Mouse (Mus musculus): ENCODE results near the gene Ptms.

Gene Ptms

GRCm38 (mm10) chr6:124925941-124926340, 6.0 kb upstream of the Ptms start:
- peak; percentile 95 for DNase-seq

DNA sequence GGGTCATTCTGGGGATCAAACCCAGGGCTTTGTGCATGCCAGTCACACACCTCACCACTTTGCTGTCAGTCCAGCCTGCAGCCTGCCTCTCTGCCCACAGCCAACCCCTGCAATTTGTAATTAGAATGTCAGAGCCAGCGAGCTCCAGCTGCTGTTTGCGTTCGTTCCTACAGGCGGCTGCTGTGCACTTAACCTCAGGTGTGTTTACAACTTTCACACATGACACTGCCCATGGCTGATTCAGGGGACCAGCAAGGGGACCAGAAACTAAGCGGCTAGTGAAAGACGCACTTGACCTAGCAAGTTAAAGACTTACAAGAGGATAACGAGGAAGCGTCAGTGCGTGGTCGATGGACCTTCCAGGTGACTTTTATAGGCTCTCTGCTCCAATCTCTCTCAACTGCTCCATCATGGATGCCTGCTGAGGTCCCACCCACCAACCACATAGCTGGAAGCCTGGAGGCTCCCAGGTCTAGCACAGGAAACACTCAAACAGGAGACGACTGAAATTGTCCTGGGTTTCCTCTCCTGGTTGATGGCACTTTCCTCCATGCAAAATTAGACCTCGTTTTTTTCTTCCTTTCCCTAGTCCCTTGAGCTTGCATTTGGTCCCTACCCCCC, 5.4 kb upstream of the Ptms start:
- DNase-seq, result no peak

- DNase-seq, result peak; percentile 93
These were observed 1.6 kb upstream of the Ptms start for GRCm38 (mm10) chr6:124921539-124921938.

DNA sequence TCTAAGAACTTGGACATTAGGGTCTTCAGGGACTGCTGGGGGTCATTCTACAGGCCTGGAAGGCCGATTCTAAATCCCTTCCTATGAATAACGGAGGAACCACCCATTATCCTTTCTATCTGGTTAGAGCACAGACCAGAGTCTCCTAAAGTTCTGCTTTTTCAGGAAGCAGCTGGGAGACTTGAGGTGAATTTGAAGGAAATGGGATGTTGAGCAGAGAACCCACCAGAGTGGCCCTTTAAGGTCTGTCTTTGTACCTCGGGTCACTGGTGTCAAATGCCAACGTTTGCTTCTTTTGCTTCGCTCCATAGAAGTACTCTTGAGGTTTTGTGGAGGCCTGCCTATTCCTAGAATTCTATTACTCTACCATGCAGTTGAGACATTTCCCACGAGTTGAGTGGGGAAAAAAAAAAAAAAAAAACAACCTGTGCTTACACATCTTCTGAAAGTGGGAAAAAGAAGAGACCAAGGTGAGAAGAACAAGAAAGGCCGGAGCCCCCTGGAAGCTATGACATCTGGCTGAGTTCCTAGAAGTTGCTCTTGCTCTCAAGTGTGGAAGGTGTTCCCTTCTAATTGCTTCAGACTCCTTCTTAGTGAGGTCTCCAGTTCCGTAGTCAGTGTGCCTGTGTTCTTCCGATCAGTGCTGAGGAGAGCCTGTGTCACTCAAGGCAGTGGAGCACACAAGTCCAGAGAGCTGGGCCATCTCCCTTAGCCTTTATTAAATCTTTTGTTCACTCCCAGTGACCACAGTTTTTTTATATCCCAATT, 599 bp upstream of the Ptms start:
- DNase-seq, result peak; percentile 92

GRCm38 (mm10) chr6:124918890-124919627, 844 bp downstream of the Ptms start:
- DNase-seq, result peak; percentile 91

GRCm38 (mm10) chr6:124918331-124918690, 1.6 kb downstream of the Ptms start:
- DNase-seq, result no peak

DNA sequence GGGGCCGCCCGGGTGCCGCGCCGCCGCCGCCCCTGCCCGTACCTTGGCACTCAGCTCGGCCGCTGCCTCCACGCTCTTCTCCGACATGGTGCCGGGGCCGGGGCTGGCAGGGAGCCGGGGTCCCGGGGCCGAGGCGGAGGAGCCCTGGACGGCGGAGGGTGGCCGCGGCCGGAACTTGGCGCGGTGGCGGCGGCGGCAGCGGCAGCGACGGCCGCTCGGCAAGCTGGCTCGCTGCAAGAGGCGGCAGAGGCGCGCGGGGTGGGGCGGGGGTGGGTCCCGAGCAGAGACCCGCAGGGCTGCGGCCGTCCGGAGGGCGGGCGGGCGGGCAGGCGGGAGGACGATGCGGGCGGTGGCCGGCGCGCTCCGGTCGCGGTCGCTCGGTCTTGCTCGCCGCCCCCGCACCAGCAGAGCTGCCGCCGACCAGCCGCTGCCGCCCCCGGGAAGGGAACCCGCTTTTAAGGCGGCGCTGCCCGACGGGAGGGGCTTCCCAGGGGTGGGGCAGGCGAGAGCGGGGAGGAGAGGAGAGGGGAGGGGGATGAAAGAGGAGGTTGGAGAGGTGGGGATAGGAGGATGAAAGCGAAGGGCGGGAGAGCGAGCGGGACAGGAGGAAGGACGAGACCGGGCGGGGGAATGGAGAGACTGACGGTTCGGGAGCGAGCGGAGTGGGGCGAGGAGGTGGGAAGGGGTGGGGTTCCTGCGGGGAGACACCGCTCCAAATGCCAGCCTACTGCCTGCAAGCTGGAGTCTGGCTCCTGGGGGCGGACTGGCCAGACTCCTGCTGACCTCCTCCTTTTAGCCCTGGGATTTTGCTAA, 2.2 kb downstream of the Ptms start:
- peak; percentile 100 for DNase-seq

DNA sequence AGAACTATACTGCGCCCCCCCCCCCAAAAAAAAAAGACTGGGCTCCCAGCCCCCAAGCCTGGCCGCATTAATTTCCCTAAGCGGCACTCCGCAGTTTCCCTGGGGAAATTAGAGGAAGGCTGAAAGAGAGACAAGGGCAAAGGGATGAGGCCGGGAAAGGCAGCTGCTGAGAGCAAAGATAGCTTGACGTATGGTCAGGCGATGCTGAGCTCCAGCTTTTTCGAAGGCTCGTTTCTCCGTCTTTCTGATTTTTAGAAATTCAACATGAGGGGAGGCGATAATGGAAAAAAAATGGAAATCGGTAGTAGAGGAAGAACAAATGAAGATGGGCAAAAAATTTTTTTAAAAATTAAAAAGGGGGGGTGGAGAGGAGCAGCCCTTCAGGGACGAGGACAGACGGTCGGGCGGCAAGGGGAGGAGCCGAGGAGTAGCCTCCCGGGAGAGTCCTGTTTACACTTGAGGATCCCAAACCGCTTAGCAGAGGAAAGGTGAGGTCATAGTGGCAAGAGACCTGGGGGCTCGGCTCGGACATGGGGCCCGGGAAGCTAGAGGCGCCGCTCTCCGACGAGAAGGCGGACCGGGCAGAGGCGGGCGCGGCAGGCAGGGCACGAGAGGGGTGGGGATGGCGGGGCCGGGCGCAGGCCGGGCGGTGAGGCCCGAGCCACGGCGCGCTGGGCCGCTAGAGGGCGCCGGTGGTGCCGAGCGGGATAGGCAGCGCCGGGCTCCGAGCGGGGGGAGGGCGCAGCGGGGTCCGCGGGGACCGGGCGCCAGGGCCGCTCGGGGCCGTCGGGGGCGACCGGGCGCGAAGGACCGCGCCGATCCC, 3.0 kb downstream of the Ptms start:
- DNase-seq, result peak; percentile 99

DNA sequence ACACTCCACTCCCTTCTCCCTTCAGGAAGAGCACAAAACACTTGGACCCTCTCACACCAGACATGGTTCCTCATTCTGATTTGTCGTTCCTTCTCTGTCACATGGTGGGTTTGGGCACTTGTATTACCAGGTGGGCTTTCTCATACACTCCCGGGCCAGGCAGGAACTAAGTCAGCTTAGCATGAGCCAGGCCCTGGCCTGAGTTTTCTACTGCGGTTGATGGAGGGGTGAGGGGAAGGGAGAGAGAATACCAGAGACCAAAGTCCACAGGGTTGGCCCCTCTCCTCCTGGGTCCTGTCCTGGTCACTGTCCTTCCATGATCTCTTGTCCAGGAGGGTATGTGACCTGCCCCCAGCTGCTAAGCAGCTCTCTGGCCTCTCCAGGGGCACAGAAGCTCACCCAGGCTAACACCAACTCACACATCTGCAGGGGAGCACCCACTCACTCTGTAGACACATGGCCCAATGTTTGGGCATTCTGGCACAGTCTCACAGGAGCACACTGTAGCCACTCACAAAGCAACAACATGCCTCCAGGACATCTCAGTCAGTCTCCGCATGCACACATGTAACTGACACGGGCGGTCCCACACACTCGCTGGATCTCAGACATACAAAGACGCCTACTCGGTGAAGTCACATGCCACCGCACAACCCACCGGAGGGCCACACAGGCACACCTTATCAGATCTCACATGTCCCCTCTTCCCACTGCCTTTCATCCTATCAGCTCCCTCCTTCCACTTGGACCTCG, 3.8 kb downstream of the Ptms start:
- DNase-seq, result peak; percentile 95

DNA sequence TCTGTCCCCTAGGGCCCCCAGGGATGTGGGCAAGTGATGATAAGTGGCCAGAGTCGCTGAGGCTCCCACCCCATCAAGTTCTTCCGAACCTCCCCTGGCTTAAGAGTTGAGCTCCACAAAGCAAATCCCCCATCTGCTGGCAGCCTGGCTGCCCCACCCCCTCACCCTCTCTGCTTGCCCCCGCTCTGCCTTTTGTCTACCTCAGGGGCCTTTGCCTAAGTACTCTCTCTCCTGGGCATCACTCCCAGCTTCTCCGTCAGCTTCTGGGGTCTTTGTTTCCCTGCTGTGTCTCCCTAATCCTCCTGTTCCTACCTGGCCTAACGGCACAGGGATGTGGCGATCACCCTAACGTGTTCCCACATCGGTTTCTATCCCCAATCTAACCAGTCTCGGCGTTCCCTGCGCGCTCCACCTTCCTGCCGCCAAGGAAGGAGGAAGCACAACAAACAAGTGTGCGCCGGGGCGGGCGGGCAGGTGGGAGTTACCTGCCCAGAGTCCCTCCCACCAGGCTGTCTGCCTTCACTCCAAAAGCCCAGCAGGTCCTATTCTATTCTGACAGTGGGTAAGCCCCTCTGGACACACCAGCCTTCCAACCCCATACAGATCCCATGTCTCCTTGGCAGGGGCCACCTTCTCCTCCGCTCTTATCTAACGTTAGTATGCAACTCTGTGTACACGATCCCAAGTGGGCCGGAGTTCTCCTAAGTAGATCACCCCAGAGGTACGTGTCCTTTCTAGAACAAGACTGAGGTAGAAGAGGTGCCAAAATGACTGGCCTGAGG, 4.6 kb downstream of the Ptms start:
- peak; percentile 95 for DNase-seq

- DNase-seq, result no peak
These were observed 5.4 kb downstream of the Ptms start for GRCm38 (mm10) chr6:124914511-124914910.

DNA sequence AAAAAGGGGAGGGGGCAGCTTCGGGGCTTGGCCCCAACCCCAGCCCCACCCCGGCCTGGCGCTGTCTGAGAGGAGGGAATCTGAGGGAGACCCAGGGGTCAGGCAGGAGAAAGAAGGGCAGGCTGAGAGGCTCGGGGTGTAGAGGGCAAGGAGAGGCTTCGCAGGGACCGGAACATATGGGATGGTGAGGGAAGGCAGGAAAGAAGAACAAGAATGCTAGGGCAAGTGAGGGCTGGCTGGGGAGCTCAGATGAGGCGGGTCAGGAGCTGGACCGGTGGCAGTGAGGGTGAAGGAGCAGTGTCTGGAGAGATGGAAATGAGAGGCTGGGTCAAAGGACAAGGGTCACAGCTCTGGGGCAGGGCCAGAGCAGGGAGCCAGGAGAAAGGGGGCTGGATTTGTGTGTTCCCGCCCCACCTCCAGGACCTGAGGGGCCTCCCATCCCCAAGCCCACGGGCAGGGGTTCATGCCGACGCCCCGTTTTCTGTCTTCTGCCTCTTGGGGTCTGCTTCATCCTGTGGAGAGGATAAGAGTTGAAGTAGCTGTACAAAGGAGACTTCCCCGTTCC, 6.1 kb downstream of the Ptms start:
- no peak for DNase-seq

- no peak for DNase-seq
These were observed 6.7 kb downstream of the Ptms start for GRCm38 (mm10) chr6:124913214-124913613.

DNA sequence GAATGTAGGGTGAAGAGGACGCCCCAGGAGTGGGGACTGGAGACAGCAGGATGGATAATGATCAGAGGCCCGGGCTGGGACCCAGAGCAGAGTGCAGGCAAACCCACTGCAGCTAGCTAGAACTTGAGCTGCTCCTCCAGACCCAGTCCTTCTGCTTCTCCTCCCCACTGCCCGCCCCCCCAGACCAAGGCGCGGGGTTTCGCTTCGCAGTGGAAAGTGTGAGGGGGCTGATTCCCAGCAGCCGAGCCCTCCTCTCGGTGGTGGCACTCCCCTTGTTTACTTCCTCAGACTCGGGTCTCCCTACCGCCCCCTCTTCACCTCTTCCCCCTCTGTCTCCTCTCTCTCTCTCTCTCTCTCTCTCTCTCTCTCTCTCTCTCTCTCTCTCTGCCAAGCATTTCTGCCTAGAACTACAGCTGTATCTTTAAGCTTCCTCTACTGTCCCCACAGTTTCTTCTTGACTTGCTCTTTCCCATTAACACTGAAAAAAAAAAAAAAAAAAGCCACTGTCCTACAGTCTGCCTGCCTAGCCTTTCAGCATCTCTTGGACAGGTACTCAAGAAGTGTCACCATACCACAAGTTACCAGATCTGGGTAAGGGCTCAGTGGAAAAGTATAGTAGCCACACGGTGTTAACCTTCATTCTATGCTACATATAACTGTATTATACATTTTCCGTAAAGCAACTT, 8.2 kb downstream of the Ptms start, which contains the start of gene Lag3:
Lag3 (minus strand) TSS at position 173 of the 686 bp plus-strand sequence.
- DNase-seq, result no peak

DNA sequence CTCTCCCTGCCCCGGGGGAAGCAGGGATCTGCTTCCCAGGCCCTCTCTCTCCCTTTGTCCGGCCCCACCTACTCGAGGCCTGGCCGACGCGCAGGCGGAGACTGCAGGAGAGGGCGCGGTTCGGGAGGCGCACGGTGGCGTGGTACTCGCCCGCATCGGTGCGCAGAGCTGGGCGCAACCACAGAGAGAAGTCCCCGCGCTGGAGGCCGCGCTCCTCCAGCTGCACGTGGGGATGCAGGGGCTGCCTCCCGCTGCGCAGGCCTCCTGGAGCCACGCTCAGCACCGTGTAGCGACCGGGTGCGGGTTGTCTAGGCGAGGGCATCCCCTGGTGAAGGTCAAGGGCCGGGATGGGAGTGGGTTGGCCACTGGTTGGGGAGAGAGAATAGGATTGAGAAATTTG, 9.9 kb downstream of the Ptms start:
- no peak for DNase-seq

DNA sequence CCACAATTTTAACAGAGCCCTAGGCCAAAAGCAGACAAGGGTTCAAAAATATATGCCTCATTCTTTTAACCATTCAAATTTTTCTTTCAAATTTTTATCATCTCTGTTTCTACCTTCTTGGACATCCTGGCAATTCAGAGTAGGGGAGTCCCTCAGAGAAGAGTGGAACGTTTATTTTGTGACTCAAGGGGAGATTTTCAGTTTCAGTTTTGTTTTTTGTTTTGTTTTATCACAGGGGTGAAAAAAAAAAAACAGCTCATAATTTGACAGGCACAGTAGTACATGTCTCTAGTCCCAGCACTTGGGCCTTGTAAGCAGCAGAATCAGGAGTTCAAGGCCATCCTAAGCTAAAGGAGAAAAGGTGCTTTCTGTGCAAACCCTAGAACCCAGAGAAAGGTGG, 12.1 kb downstream of the Ptms start:
- no peak for DNase-seq

DNA sequence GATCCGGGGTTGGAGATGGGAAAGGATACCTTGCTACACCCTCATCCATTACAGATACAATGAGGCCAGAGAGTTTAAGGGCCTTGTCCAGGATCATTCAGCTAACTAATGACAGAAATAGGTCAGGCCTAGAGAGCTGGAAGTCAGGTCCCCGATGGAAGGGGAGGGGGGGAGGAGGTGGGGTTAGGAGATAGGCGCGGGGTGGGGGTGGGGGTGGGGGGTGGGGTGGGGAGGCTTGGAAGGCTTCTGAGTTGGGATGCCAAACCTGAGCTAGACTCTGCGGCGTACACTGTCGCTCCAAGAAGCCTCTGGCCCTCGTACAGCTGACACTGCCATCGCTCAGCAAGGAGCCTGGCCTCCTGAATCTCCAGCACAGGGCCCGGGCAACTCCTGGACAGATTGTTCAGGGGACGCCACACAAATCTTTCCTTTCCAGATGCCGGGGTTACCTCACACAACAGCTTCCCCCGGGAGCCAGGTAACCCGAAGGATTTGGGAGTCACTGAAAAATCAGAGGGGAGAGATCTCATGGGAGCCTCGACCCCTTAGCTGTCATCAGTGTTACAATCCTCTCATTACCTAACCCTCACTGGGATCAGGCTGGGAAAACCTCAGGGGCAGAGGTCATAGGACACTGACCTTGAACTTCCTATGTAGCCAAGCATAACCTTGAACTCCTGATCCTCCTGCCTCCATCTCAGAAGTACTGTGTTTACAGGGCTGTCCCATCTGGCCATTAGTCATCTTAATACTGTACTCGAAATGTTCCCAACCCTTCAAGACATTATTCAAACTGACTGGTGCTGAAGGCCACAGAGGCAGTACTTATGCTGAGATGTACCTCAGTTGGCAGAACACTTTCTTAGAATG, 14.7 kb downstream of the Ptms start:
- no peak for DNase-seq

DNA sequence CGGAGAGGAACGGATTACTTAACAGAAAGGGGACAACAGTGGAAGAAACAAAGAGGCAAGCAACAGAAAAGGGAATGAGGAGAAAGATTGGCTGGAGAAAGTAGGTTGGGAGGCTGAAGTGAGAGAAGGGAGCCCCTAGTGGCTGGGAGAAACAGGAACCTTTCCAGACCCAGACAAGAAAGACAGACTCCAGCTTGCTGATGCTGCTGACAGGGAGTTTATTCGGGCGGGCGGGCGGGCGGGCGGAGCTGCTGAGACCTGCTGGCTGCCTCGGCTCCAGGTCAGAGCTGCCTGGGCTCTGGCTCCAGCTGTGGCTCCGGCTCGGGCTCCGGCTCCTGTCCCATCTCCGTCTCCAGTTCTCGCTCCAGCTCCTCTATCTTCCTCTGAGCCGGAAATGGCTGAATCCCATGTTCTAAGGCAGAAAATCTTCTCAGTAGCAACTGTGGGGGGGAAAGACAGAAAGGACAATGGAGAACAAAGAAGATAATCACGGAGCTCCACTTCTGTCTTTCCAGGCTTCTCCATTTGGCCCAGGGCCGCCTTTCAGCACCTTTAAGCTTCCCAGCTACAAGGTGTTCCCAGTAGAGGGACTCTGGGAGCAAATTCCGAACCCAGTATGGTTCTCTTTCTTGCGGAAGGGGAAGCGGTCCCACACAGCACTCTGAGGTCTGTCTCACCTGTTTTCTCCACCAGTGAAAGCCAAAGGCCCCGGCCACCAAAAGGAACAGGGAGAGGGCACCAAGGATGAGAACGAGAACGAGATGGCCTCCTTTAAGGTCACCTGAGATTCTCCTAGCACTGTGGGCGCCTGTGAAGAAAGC, 15.5 kb downstream of the Ptms start:
- DNase-seq, result peak; percentile 98

Measured in heart, adult 11 months (tissue).